Mouse (Mus musculus): ENCODE results near the gene Hoxa6. TPM values are rescaled to one million over a fixed set of nuclear protein-coding genes. Genes with fewer than 3 reads are reported as not detected.

Hoxa6 gene
- polyA plus RNA-seq, 1 experiment from 2014 or later = 4.4 TPM

DNA sequence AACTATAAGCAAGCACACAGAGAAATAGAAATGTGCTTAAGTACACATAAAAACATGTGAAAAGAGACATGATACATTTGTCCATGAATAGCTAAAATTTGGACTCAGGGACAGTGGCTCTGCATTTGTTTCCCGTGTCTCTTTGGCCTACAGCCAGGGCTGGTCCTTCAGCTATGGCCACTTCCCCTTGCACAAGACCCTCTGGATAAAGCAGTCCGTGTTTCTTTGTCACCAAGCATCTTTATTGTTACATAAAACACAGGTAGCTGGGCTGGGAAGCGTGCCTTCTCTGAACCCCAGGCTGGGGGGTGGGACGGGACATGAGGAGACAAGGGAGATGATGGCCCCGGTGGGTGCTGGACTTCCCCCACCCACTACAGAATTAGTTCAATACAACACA lies 5.7 kb upstream of the Hoxa6 start:
- H3K4me2 ChIP-seq (replicated peaks; ENCODE audit: low read depth, low read length) = peak overlapping the region; percentile 97
- peak overlapping the region; percentile 27; the same call in 1 of the 2 replicates for H3K27ac ChIP-seq (ENCODE audit: low read depth, low read length)
- H3K27me3 ChIP-seq (ENCODE audit: control insufficient read depth, insufficient read depth, low read length) = no peaks in the 10 kb centered on the region; the same call in 1 of the 2 replicates
- peak overlapping the region; percentile 91; the same call in 1 of the 2 replicates for H3K9ac ChIP-seq (ENCODE audit: low read depth, low read length)
- 21% methylated on average over 5 of the region's 5 CpGs for WGBS
- peak overlapping the region; percentile 15; the same call in 1 of the 2 replicates for H3K4me3 ChIP-seq (ENCODE audit: low read length)
- H3K9me3 ChIP-seq (ENCODE audit: control insufficient read depth, low read length) = no peaks in the 10 kb centered on the region
- no peak for ATAC-seq (ENCODE audit: low FRiP score, low TSS enrichment)
- H3K36me3 ChIP-seq (ENCODE audit: control insufficient read depth, insufficient read depth, low read length) = no peaks in the 10 kb centered on the region; the same call in 1 of the 2 replicates
- peaks cover 36% of the 10 kb centered on the region for H3K4me1 ChIP-seq (ENCODE audit: control insufficient read depth, insufficient read depth, low read length)

- Histone ChIP-seq H3K9ac (ENCODE audit: low read depth, low read length) (peak within 1 kb of the TSS; percentile 91), H3K4me2 (replicated peaks; ENCODE audit: low read depth, low read length) (peak within 1 kb of the TSS; percentile 97), H3K27me3 (ENCODE audit: control insufficient read depth, insufficient read depth, low read length) (no peaks in the 10 kb centered on the region; the same call in 1 of the 2 replicates), H3K9me3 (ENCODE audit: control insufficient read depth, low read length) (no peaks in the 10 kb centered on the region), H3K36me3 (ENCODE audit: control insufficient read depth, insufficient read depth, low read length) (no peaks in the 10 kb centered on the region; the same call in 1 of the 2 replicates), H3K27ac (ENCODE audit: low read depth, low read length) (peak within 1 kb of the TSS; percentile 95), H3K4me3 (ENCODE audit: low read length) (peak within 1 kb of the TSS; percentile 89), H3K4me1 (ENCODE audit: control insufficient read depth, insufficient read depth, low read length) (peaks cover 29% of the 10 kb centered on the region)
- peak; percentile 63 for ATAC-seq (ENCODE audit: low FRiP score, low TSS enrichment)
- 2% methylated on average over 38 of the region's 38 CpGs for WGBS
Measured at GRCm38 (mm10) chr6:52213119-52213986, 4.8 kb upstream of the Hoxa6 start, which contains the start of the genes Hoxa3 and Gm28308. Gene Hoxa3, minus strand, starts transcription at chr6:52213336. Gene Gm28308, minus strand, starts transcription at chr6:52213339.

DNA sequence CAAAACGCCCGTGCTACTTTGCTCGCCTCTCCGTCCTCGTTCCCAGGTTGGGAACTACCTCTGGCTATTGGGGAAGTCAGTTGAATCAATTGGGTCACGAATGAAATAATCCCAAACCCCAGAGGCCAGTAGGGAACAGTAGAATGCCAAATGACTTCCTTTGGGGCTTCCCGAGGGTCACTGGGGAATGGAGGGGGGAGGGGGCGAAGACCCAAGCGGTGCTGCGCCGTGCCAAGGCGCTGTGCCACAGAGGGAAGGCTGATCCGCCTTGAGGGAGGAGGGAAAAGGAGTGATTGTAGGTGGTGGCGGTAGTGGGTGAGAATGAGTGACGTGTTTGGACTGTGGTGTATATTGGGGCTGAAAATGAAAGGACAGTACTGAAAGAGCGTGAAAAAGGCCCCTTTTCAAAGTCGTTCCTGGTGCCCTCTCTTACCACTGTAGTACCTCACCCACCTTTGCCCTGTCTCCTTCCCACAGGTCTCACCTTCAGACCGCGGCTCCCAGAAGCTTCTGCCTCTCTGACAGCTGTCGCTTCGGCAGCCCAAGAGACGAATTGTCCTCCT lies 4.1 kb upstream of the Hoxa6 start:
- Histone ChIP-seq H3K36me3 (ENCODE audit: control insufficient read depth, insufficient read depth, low read length) (no peaks in the 10 kb centered on the region; the same call in 1 of the 2 replicates), H3K27ac (ENCODE audit: low read depth, low read length) (peak overlapping the region; percentile 95), H3K4me3 (ENCODE audit: low read length) (peak overlapping the region; percentile 89), H3K4me1 (ENCODE audit: control insufficient read depth, insufficient read depth, low read length) (peaks cover 28% of the 10 kb centered on the region), H3K27me3 (ENCODE audit: control insufficient read depth, insufficient read depth, low read length) (no peaks in the 10 kb centered on the region; the same call in 1 of the 2 replicates), H3K4me2 (replicated peaks; ENCODE audit: low read depth, low read length) (peak overlapping the region; percentile 97), H3K9ac (ENCODE audit: low read depth, low read length) (peak overlapping the region; percentile 91), H3K9me3 (ENCODE audit: control insufficient read depth, low read length) (no peaks in the 10 kb centered on the region)
- ATAC-seq (ENCODE audit: low FRiP score, low TSS enrichment) = no peak
- WGBS = under 1% methylated on average over 22 of the region's 22 CpGs

- peaks cover 1% of the 10 kb centered on the region; the same call in 1 of the 2 replicates for H3K36me3 ChIP-seq (ENCODE audit: control insufficient read depth, insufficient read depth, low read length)
- peak overlapping the region; percentile 95 for H3K27ac ChIP-seq (ENCODE audit: low read depth, low read length)
- H3K27me3 ChIP-seq (ENCODE audit: control insufficient read depth, insufficient read depth, low read length) = no peaks in the 10 kb centered on the region; the same call in 1 of the 2 replicates
- H3K4me2 ChIP-seq (replicated peaks; ENCODE audit: low read depth, low read length) = peak overlapping the region; percentile 97
- peak overlapping the region; percentile 91 for H3K9ac ChIP-seq (ENCODE audit: low read depth, low read length)
- H3K9me3 ChIP-seq (ENCODE audit: control insufficient read depth, low read length) = no peaks in the 10 kb centered on the region
- peak overlapping the region; percentile 89 for H3K4me3 ChIP-seq (ENCODE audit: low read length)
- ATAC-seq (ENCODE audit: low FRiP score, low TSS enrichment) = no peak
- 0% methylated on average over 13 of the region's 13 CpGs for WGBS
- peaks cover 35% of the 10 kb centered on the region for H3K4me1 ChIP-seq (ENCODE audit: control insufficient read depth, insufficient read depth, low read length)
Measured at GRCm38 (mm10) chr6:52211961-52212360, 3.4 kb upstream of the Hoxa6 start.

DNA sequence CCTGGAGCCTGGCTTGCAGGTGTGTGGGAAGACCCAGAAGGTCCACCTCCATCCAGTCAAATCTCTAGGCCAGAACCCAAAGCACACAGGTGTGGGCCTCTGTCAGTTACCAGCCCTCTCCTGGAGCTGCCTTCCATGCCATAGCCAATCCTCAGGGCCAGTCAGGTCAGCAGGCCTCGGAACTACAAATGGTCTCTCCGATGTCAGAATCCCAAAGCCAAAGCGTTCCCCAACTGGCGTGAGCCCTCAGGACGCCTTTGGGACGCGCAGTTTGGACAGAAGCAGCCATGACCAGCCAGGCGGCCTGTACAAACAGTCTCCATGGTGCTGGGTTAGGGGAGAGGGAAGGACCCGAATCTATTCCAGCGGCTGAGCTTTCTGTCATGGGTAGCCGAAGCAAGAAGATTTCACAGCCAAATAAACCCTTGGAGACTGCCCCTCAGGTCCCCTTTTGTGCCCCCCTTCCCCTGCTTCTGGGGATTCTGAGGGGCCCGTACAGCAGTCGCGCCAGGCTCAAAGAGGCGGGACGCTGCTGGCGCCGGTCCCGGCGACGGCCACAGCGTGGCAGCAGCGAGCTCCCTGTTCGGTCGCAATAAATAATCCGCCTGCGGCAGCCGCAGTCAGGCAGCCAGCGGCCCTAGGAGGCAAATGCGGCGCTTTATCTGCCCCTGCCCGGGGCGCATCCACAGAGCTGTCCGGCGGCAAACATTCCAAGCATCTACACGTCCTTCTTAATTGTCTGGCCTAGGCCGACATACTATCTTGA lies 2.8 kb upstream of the Hoxa6 start:
- ATAC-seq (ENCODE audit: low FRiP score, low TSS enrichment) = peak; percentile 26
- H3K27me3 ChIP-seq (ENCODE audit: control insufficient read depth, insufficient read depth, low read length) = no peaks in the 10 kb centered on the region; the same call in 1 of the 2 replicates
- H3K9me3 ChIP-seq (ENCODE audit: control insufficient read depth, low read length) = no peaks in the 10 kb centered on the region
- H3K4me2 ChIP-seq (replicated peaks; ENCODE audit: low read depth, low read length) = peak overlapping the region; percentile 97
- peak overlapping the region; percentile 89 for H3K4me3 ChIP-seq (ENCODE audit: low read length)
- H3K36me3 ChIP-seq (ENCODE audit: control insufficient read depth, insufficient read depth, low read length) = peaks cover 6% of the 10 kb centered on the region; the same call in 1 of the 2 replicates
- WGBS = under 1% methylated on average over 37 of the region's 37 CpGs
- H3K27ac ChIP-seq (ENCODE audit: low read depth, low read length) = peak overlapping the region; percentile 95
- H3K4me1 ChIP-seq (ENCODE audit: control insufficient read depth, insufficient read depth, low read length) = peaks cover 41% of the 10 kb centered on the region
- peak overlapping the region; percentile 91 for H3K9ac ChIP-seq (ENCODE audit: low read depth, low read length)

DNA sequence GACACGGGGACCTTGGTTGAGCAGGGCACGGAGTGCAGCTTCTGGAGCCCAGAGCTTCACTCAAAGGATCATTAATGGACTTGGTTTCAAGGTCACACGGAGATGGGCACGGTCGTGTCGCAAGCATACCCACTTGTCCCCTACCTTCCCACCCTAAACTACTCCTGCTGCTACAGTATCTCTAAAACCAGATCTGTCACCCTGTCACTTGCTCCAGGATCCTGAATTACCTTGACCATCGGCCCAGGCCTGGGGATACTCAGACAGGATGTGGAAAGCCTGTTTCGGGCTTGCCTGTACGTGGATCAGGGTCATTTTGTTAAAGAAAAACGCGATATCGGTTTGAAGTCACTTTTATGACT lies 1.1 kb upstream of the Hoxa6 start:
- H3K27me3 ChIP-seq (ENCODE audit: control insufficient read depth, insufficient read depth, low read length) = no peaks in the 10 kb centered on the region; the same call in 1 of the 2 replicates

DNA sequence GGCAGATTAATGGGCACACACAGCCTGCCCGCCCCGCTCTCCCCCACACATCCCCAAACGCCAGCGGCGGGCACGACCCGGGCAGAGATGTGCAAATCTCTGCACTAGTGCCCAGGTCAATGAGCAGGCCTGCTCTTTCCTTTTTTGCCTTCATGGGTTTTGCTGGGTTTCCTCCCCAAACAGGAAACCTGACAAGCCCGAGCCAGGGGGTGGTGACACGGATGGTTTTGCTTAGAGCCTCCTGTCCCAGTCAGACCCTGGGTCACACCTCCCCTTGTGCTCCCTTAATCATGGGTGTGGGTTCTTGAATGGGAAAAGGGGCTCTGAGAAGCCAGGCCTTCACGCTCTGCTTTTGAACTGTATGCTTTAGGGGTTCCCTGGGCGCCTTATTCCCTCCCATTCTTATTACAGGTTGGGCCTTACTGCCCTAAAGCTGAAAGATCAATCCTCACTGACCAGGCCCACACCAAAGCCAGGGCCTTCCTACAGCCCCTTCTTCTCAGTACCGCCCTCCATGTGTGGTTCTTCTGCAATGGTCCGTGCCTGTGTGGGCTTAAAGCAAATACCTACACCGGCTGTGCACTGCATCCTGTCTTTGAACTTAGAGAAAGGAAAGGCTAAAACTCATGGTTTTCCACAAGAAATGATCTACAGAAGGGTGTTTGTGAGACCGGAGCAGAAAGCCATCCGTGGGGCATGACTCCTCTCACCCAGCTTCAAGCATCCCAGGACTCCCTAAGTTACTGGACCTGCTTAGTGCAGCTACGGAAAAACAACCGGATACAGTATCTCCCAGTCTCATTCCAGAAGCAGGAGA lies 554 bp upstream of the Hoxa6 start:
- WGBS = 3% methylated on average over 18 of the region's 18 CpGs
- no peaks in the 10 kb centered on the region; the same call in 1 of the 2 replicates for H3K27me3 ChIP-seq (ENCODE audit: control insufficient read depth, insufficient read depth, low read length)

More for the DNA sequence above, 1.1 kb upstream of the Hoxa6 start:
- WGBS = 4% methylated on average over 12 of the region's 12 CpGs
- Histone ChIP-seq H3K4me1 (ENCODE audit: control insufficient read depth, insufficient read depth, low read length) (peaks cover 48% of the 10 kb centered on the region), H3K9ac (ENCODE audit: low read depth, low read length) (peak overlapping the region; percentile 91), H3K27ac (ENCODE audit: low read depth, low read length) (peak overlapping the region; percentile 76), H3K36me3 (ENCODE audit: control insufficient read depth, insufficient read depth, low read length) (peaks cover 22% of the 10 kb centered on the region), H3K4me3 (ENCODE audit: low read length) (peak overlapping the region; percentile 89), H3K4me2 (replicated peaks; ENCODE audit: low read depth, low read length) (peak overlapping the region; percentile 97), H3K9me3 (ENCODE audit: control insufficient read depth, low read length) (no peaks in the 10 kb centered on the region)
- ATAC-seq (ENCODE audit: low FRiP score, low TSS enrichment) = no peak

DNA sequence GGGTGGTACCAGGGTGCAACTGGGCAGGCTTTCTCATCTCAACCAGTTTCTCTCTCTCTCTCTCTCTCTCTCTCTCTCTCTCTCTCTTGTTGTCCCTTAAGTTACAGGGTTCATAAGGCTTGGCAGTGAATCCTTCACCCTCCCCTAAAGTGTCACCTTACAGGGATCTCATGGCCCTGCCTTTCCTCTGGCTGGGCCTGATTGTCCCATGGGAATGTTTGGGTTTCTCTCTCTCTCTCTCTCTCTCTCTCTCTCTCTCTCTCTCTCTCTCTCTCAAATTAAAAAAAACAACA lies 892 bp downstream of the Hoxa6 start:
- Histone ChIP-seq H3K9ac (ENCODE audit: low read depth, low read length) (peak overlapping the region; percentile 91), H3K27me3 (ENCODE audit: control insufficient read depth, insufficient read depth, low read length) (no peaks in the 10 kb centered on the region; the same call in 1 of the 2 replicates), H3K4me3 (ENCODE audit: low read length) (peak overlapping the region; percentile 89), H3K36me3 (ENCODE audit: control insufficient read depth, insufficient read depth, low read length) (peaks cover 37% of the 10 kb centered on the region), H3K27ac (ENCODE audit: low read depth, low read length) (peak overlapping the region; percentile 76), H3K4me2 (replicated peaks; ENCODE audit: low read depth, low read length) (peak overlapping the region; percentile 97), H3K4me1 (ENCODE audit: control insufficient read depth, insufficient read depth, low read length) (peaks cover 55% of the 10 kb centered on the region), H3K9me3 (ENCODE audit: control insufficient read depth, low read length) (no peaks in the 10 kb centered on the region)
- no peak for ATAC-seq (ENCODE audit: low FRiP score, low TSS enrichment)

More for the DNA sequence above, 554 bp upstream of the Hoxa6 start:
- no peaks in the 10 kb centered on the region for H3K9me3 ChIP-seq (ENCODE audit: control insufficient read depth, low read length)
- H3K9ac ChIP-seq (ENCODE audit: low read depth, low read length) = peak overlapping the region; percentile 91
- peaks cover 45% of the 10 kb centered on the region for H3K4me1 ChIP-seq (ENCODE audit: control insufficient read depth, insufficient read depth, low read length)
- peaks cover 26% of the 10 kb centered on the region for H3K36me3 ChIP-seq (ENCODE audit: control insufficient read depth, insufficient read depth, low read length)
- H3K4me3 ChIP-seq (ENCODE audit: low read length) = peak overlapping the region; percentile 89
- peak overlapping the region; percentile 97 for H3K4me2 ChIP-seq (replicated peaks; ENCODE audit: low read depth, low read length)
- ATAC-seq (ENCODE audit: low FRiP score, low TSS enrichment) = no peak
- H3K27ac ChIP-seq (ENCODE audit: low read depth, low read length) = peak overlapping the region; percentile 76
